Mouse (Mus musculus): Measurements from ENCODE around the gene Camsap2. TPM values are rescaled to one million over a fixed set of nuclear protein-coding genes. Genes with fewer than 3 reads are reported as not detected.

Camsap2 gene
- total RNA-seq, 2 experiments from 2014 or later, result 46.6 to 48.1 TPM

GRCm38 (mm10) chr1:136223758-136224342 lies 122.1 kb downstream of the Camsap2 start:
- no peak for DNase-seq

DNA sequence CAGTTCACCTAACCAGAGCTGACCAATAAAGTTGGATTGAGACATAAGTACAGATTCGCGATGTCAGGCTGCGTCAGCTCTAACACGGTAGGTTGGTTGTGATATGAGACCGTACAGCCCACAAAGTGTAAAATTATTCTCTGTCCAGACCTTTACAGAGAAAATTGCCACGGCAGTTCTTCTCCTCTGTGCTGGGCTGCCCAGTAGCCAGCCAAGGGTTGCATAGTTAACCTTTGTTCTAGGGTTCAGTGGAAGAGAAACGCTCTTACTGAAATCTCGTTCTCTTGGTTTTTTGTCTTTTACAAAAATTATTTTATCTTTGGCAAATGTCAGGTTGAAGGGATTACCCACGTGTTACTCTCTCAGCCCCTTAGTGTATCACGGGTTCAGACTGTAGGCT lies 123.5 kb downstream of the Camsap2 start:
- no peak for DNase-seq

- no peak for DNase-seq
Observed at GRCm38 (mm10) chr1:136220037-136220871, 125.7 kb downstream of the Camsap2 start.

Other genes with a start within 250 kb of the Camsap2 start
- gene Kif21b, start 214.7 kb downstream of the Camsap2 start, total RNA-seq (2021), result 1 to 10 TPM; 4.0 to 5.0 TPM
- not detected for gene Mroh3, start 133.3 kb downstream of the Camsap2 start, total RNA-seq (2021)
- under 1 TPM in 1 of 2 experiments, not detected in 1; 0.30 TPM for gene Inava, start 111.8 kb downstream of the Camsap2 start, total RNA-seq (2021)
- gene Gpr25, start 85.2 kb downstream of the Camsap2 start, total RNA-seq (2021), result not detected
- 10 to 100 TPM; 16.6 to 17.5 TPM for gene Ddx59, start 69.2 kb upstream of the Camsap2 start, total RNA-seq (2021)
- gene Kif14, start 120.2 kb upstream of the Camsap2 start, total RNA-seq (2021), result 1 to 10 TPM; 3.1 to 4.9 TPM